ENCODE assay signal across 20 mouse cellular contexts in the genomic region with DNA sequence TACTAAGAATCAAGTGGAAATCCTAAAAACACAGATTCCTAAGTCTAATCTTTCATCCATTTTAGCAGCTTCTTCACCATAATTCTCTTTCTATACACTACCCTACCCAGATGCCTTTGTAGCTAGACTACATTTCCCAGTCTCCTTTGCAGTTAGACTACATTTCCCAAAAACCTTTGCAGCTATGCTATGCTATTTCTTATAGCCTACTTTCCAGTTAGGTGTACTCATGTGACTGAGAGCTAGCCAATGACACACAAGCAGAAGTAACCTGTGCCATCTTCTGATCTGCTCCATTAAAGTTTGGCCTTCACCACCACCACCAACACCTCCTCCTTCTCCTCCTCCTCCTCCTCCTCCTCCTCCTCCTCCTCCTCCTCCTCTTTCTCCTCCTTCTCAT. TPM values are rescaled to one million over a fixed set of nuclear protein-coding genes. Genes with fewer than 3 reads are reported as not detected.
A peak's percentile ranks its signal among the peaks of the same experiment; 100 is the strongest.
DNase-seq lines count a peak whose midpoint lies in the region; ATAC-seq and TF ChIP-seq lines count a peak whose summit lies in the region.
"Had no signal": no experiment of that assay in that cellular context is flagged by ENCODE, and none has a peak within 500 bp of the region (broad histone marks: within the 10 kb centered on the region; RNA-seq: fewer than 3 reads in every experiment).

No protein-coding gene starts in this region.

- no peaks in the 10 kb centered on the region for H3K36me3 ChIP-seq in forebrain, embryonic 15.5 days
- no peaks in the 10 kb centered on the region for H3K36me3 ChIP-seq in forebrain, embryonic 11.5 days (ENCODE audit: control insufficient read depth, insufficient read depth, low read length)
- H3K36me3 ChIP-seq in CH12.LX (replicated peaks in 1 of 2; ENCODE audit: control insufficient read depth in 1 of 2, insufficient read depth in 1 of 2, low read length in 1 of 2) = no peaks in the 10 kb centered on the region
- H3K36me3 ChIP-seq: heart, embryonic 13.5 days; limb, embryonic 12.5 days; liver, embryonic 15.5 days had no signal

- TF ChIP-seq CTCF in left cerebral cortex, adult 2 months (IDR thresholded peaks at IDR 0.05) = no peak
- TF ChIP-seq CTCF in CH12.LX (conservative IDR thresholded peaks at IDR 0.05 in 1 of 2, IDR thresholded peaks at IDR 0.05 in 1 of 2; ENCODE audit: low read depth in 2 of 2, low read length in 2 of 2) = no peak

- no peak for TF ChIP-seq RAD21 in CH12.LX (IDR thresholded peaks at IDR 0.05; ENCODE audit: low read depth, low read length)

- H3K9ac ChIP-seq in forebrain, embryonic 15.5 days (replicated peaks) = no peak overlapping the region
- no peak overlapping the region for H3K9ac ChIP-seq in forebrain, embryonic 11.5 days (ENCODE audit: low read length)
- no peak overlapping the region for H3K9ac ChIP-seq in CH12.LX (ENCODE audit: insufficient read depth, low read depth)
- H3K9ac ChIP-seq: heart, embryonic 13.5 days; limb, embryonic 12.5 days; liver, embryonic 15.5 days had no signal

- no peak for DNase-seq in forebrain, embryonic 11.5 days (ENCODE audit: low spot score)
- DNase-seq in left cerebral cortex, adult 2 months (ENCODE audit: extremely low spot score in 1 of 2, low spot score in 2 of 2) = no peak
- no peak for DNase-seq in left cerebral cortex, adult 8-10 months (ENCODE audit: low spot score in 2 of 2)
- no peak for DNase-seq in CH12.LX (ENCODE audit: extremely low read depth)
- DNase-seq in ZHBTc4 (ENCODE audit: low read depth, low spot score) = peak; percentile 13
- DNase-seq in embryo, embryonic 10.5 days (ENCODE audit: low spot score) = no peak
- DNase-seq in T-cell, adult 2 months (ENCODE audit: low spot score) = no peak
- DNase-seq: cerebellum, adult 11 months; cerebellum, postnatal 36 days; heart, postnatal 36 days; kidney, adult 8-10 months; lung, postnatal 10 days; right cerebral cortex, postnatal 14 days; thymus, postnatal 14 days had no signal

- no peak overlapping the region for H3K27ac ChIP-seq in forebrain, embryonic 15.5 days (replicated peaks)
- no peak overlapping the region for H3K27ac ChIP-seq in forebrain, embryonic 11.5 days (ENCODE audit: low read depth, low read length)
- H3K27ac ChIP-seq in left cerebral cortex, adult 2 months = 0 out of 2 replicates have a peak overlapping the region, but pooled peaks have one; percentile 12
- no peak overlapping the region for H3K27ac ChIP-seq in CH12.LX (ENCODE audit: insufficient read depth, low read depth)
- H3K27ac ChIP-seq: heart, embryonic 13.5 days; limb, embryonic 12.5 days; liver, embryonic 15.5 days had no signal

- no peaks in the 10 kb centered on the region for H3K79me2 ChIP-seq in CH12.LX (replicated peaks; ENCODE audit: control insufficient read depth, extremely low read depth, insufficient read depth, poor library complexity, severe bottlenecking)

- intact Hi-C loops in left cerebral cortex, adult 2 months (cut with DNase I) = no loop called here

- no peaks in the 10 kb centered on the region for H3K9me3 ChIP-seq in forebrain, embryonic 15.5 days
- H3K9me3 ChIP-seq in forebrain, embryonic 11.5 days (ENCODE audit: control insufficient read depth, low read length) = no peaks in the 10 kb centered on the region
- H3K9me3 ChIP-seq in CH12.LX (replicated peaks; ENCODE audit: low read length) = no peaks in the 10 kb centered on the region
- H3K9me3 ChIP-seq: heart, embryonic 13.5 days; limb, embryonic 12.5 days; liver, embryonic 15.5 days had no signal

- dilution Hi-C loops in CH12.LX (cut with MboI; ENCODE audit: extremely low pct_ligation_motif_present, extremely low pct_unique_long_range_greater_than_20kb, low sequenced_read_pairs) = no loop called here

- no peak overlapping the region for H3K4me3 ChIP-seq in forebrain, embryonic 15.5 days
- no peak overlapping the region for H3K4me3 ChIP-seq in forebrain, embryonic 11.5 days (ENCODE audit: low read depth, low read length)
- no peak overlapping the region for H3K4me3 ChIP-seq in left cerebral cortex, adult 2 months
- H3K4me3 ChIP-seq in CH12.LX (replicated peaks in 1 of 3; ENCODE audit: low read depth in 2 of 3, low read length in 2 of 3, poor library complexity in 1 of 3) = no peak overlapping the region
- H3K4me3 ChIP-seq: heart, embryonic 13.5 days; limb, embryonic 12.5 days; liver, embryonic 15.5 days had no signal

- no peaks in the 10 kb centered on the region for H3K27me3 ChIP-seq in forebrain, embryonic 15.5 days
- no peaks in the 10 kb centered on the region for H3K27me3 ChIP-seq in forebrain, embryonic 11.5 days (ENCODE audit: control insufficient read depth, insufficient read depth, low read length)
- H3K27me3 ChIP-seq in CH12.LX (replicated peaks) = no peaks in the 10 kb centered on the region
- H3K27me3 ChIP-seq: heart, embryonic 13.5 days; limb, embryonic 12.5 days; liver, embryonic 15.5 days had no signal

- no peak for TF ChIP-seq EP300 in CH12.LX (IDR thresholded peaks at IDR 0.05; ENCODE audit: low read length)

- in situ Hi-C loops in CH12.LX (cut with MboI; ENCODE audit: low pct_ligation_motif_present, low pct_unique_long_range_greater_than_20kb, low sequenced_read_pairs) = no loop called here

- H3K4me1 ChIP-seq in forebrain, embryonic 15.5 days = no peaks in the 10 kb centered on the region
- no peaks in the 10 kb centered on the region for H3K4me1 ChIP-seq in forebrain, embryonic 11.5 days (replicated peaks; ENCODE audit: control insufficient read depth, insufficient read depth, low read length)
- H3K4me1 ChIP-seq in CH12.LX (ENCODE audit: control insufficient read depth in 1 of 2, insufficient read depth in 2 of 2) = no peaks in the 10 kb centered on the region
- H3K4me1 ChIP-seq: heart, embryonic 13.5 days; liver, embryonic 15.5 days had no signal

- no peak for TF ChIP-seq POLR2A in CH12.LX (IDR thresholded peaks at IDR 0.05; ENCODE audit: low read depth, low read length)

- no peak overlapping the region for H3K4me2 ChIP-seq in forebrain, embryonic 15.5 days (replicated peaks)
- no peak overlapping the region for H3K4me2 ChIP-seq in forebrain, embryonic 11.5 days (ENCODE audit: low read depth, low read length, severe bottlenecking)
- H3K4me2 ChIP-seq in CH12.LX (ENCODE audit: insufficient read depth, low read depth, poor library complexity, severe bottlenecking) = no peak overlapping the region
- H3K4me2 ChIP-seq: heart, embryonic 13.5 days; limb, embryonic 12.5 days; liver, embryonic 15.5 days had no signal

- peak; percentile 72 for ATAC-seq in forebrain, embryonic 15.5 days (replicated peaks)
- no peak for ATAC-seq in forebrain, embryonic 11.5 days (replicated peaks; ENCODE audit: low FRiP score)

TF ChIP-seq in CH12.LX, 34 proteins besides CTCF, POLR2A, EP300 and RAD21:
- TF ChIP-seq JUND (conservative IDR thresholded peaks at IDR 0.05; ENCODE audit: low read depth, low read length) (no peak), HCFC1 (IDR thresholded peaks at IDR 0.05; ENCODE audit: low read depth, low read length) (peak; percentile 67), ZKSCAN1 (IDR thresholded peaks at IDR 0.05; ENCODE audit: borderline replicate concordance, low read depth, low read length) (no peak), TCF12 (IDR thresholded peaks at IDR 0.05; ENCODE audit: low read depth, low read length) (no peak)

RNA-seq across cellular contexts. Expression of a gene that starts 11.2 kb away (rescaled TPM):
- polyA plus RNA-seq in forebrain, embryonic 15.5 days (2015; fragmentation: Nextera tagmentation; extraction: Ambion mirVana) = 5.9 and 6.5 TPM in 2 replicates
- polyA plus RNA-seq in forebrain, embryonic 11.5 days (2014; fragmentation: Nextera tagmentation; extraction: Ambion mirVana) = 3.8 and 4.0 TPM in 2 replicates
- 10 to 100 TPM; 43.2 to 44.3 TPM for total RNA-seq in left cerebral cortex, adult 2 months (2021)
- 10 to 100 TPM; 31.5 to 36.0 (median 32.7) TPM for total RNA-seq in left cerebral cortex, adult 8-10 months (2022)
- total RNA-seq in CH12.LX (2012; rRNA removed) = 0.04 TPM in 1 of 2 replicates, not detected in the other
- not detected in 2 replicates for total RNA-seq in CH12.LX (2014; rRNA removed)
- not detected in 2 replicates for polyA plus RNA-seq in CH12.LX (2012; ENCODE audit: insufficient read length, low read depth)
- total RNA-seq: granulocyte monocyte progenitor cell, adult 5-6 weeks; megakaryocyte-erythroid progenitor cell, adult 5-6 weeks had no signal

Comparison
In these comparisons a context has a peak if more than half of its experiments do, and no peak if none do; other contexts are left out.
1. RNA of a gene that starts 11.2 kb away (total RNA-seq): 43.2 to 44.3 TPM in left cerebral cortex, adult 2 months and 31.5 to 36.0 TPM in left cerebral cortex, adult 8-10 months; 0.04 TPM in CH12.LX; every median in the first group is over 10 times any median in the second.